Mouse (Mus musculus) limb, embryonic 11.5 days (tissue): Measurements from ENCODE around the gene Sorbs2. TPM values are rescaled to one million over a fixed set of nuclear protein-coding genes. Genes with fewer than 3 reads are reported as not detected.

Experiments
- ATAC-seq: fragments of 200-750 bp; cut with Nextera tagmentation; 2 replicates; pipeline ENCODE4 v1.8.0; 2017; ENCODE audit warnings: low read depth; ENCODE audit not compliant: insufficient number of reproducible peaks, low FRiP score, low TSS enrichment
- DNase-seq: peaks from one replicate; pipeline ENCODE4 v3.0.0-alpha.2; 2015; ENCODE audit warnings: low spot score
- H3K27ac ChIP-seq: fragments of 300-500 bp; sonication (generic); replicated peaks from 2 replicates; pipeline ENCODE4 v1.5.1; 2014; ENCODE audit warnings: low read depth, mild to moderate bottlenecking, low read length
- H3K27me3 ChIP-seq: fragments of 300-500 bp; sonication (generic); 2 replicates; pipeline ENCODE4 v1.6.1; 2014; ENCODE audit warnings: mild to moderate bottlenecking, low read length, mixed read lengths; ENCODE audit not compliant: control insufficient read depth, insufficient read depth
- H3K36me3 ChIP-seq: fragments of 300-500 bp; sonication (generic); 2 replicates; pipeline ENCODE4 v1.6.1; 2014; ENCODE audit warnings: mild to moderate bottlenecking, low read length, moderate library complexity, mixed read lengths; ENCODE audit not compliant: control insufficient read depth, insufficient read depth
- H3K4me1 ChIP-seq: fragments of 300-500 bp; sonication (generic); 2 replicates; pipeline ENCODE4 v1.6.1; 2014; ENCODE audit warnings: low read length, mixed read lengths; ENCODE audit not compliant: control insufficient read depth, insufficient read depth
- H3K4me2 ChIP-seq: fragments of 300-500 bp; sonication (generic); 2 replicates; pipeline ENCODE4 v1.6.1; 2014; ENCODE audit warnings: low read depth, mild to moderate bottlenecking, moderate library complexity; ENCODE audit not compliant: severe bottlenecking
- H3K4me3 ChIP-seq: fragments of 300-500 bp; sonication (generic); 2 replicates; pipeline ENCODE4 v1.5.1; 2014; ENCODE audit warnings: low read depth, low read length
- H3K9ac ChIP-seq: fragments of 300-500 bp; sonication (generic); 2 replicates; pipeline ENCODE4 v1.6.1; 2014; ENCODE audit warnings: mild to moderate bottlenecking, low read length
- H3K9me3 ChIP-seq: fragments of 300-500 bp; sonication (generic); 2 replicates; pipeline ENCODE4 v1.6.1; 2016; ENCODE audit warnings: low read length; ENCODE audit not compliant: control insufficient read depth
- WGBS: fragments of 180-500 bp; shearing (Covaris S2); extraction: QIAGEN DNeasy Blood & Tissue Kit; methylation state at CpG from one replicate; pipeline ENCODE4 v1.1.7; 2014; 5-methylcytosine and 5-hydroxymethylcytosine counted together
- polyA plus RNA-seq: library from polyadenylated mRNA; unstranded; fragments of >200 nt; fragmentation: Nextera tagmentation; extraction: Ambion mirVana; gene quantifications from 2 replicates; pipeline ENCODE4 v1.2.1, GENCODE M21; 2014

Sorbs2 gene
- polyA plus RNA-seq, 1 experiment from 2014 or later = 26.1 TPM

DNA sequence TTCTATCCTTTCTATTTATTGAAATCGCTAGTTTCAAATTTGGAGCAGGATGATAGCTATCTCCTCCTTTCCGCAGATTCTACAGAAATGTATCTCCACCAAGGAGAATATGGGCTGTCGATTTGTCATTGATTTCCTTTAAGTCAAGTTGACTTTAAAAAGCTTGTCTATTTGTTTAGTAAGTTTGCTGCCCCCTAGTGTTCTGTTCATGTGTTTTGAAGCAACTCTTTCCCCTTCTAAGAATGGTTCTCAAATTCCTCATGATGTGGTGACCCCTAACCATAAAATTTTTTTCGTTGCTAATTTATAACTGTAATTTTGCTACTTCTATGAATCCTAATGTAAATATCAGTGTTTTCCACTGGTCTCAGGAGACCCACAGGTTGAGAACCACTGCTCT lies 273.0 kb downstream of the Sorbs2 start:
- no peaks in the 10 kb centered on the region for H3K27me3 ChIP-seq
- no peak overlapping the region for H3K4me2 ChIP-seq
- H3K36me3 ChIP-seq = no peaks in the 10 kb centered on the region
- no peak overlapping the region for H3K4me3 ChIP-seq
- H3K27ac ChIP-seq = no peak overlapping the region
- 63% methylated on average over 4 of the region's 4 CpGs for WGBS
- no peak for DNase-seq
- no peaks in the 10 kb centered on the region for H3K4me1 ChIP-seq
- no peak overlapping the region for H3K9ac ChIP-seq
- H3K9me3 ChIP-seq = no peaks in the 10 kb centered on the region
- ATAC-seq = no peak

DNA sequence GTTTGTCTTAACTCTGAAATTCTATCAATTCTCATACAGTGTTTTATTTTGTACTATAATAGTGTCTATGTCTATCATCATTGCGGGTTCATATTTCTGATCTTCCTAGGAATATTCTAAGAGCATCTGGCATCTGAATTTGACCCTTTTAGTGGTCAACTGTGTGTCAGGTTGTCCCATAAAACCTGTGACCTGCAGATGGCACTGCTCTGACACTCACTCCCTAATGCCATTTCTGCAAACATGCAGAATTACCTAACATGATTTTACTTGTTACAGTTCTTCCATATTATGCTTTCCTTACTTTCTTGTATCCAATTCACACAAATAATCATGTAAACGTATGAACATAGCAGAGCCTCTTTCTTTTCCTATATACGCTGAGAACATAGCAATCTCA lies 281.0 kb downstream of the Sorbs2 start:
- no peak for DNase-seq
- H3K9me3 ChIP-seq = no peaks in the 10 kb centered on the region

DNA sequence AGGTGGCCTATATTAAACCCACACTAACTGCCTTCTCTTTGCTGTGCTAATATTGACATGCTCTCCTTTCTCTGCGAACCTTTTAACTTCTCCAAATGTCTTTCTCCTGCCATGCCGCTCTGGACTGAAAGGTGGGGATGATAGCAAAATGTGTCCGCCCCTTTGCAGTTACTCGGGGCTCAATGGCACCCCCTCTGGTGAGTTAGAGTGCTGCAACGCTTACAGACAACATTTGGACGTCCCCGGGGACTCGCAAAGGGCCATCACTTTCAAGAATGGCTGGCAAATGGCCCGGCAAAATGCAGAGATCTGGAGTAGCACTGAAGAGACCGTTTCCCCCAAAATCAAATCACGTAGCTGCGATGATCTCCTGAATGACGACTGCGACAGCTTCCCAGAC lies 287.3 kb downstream of the Sorbs2 start:
- no peaks in the 10 kb centered on the region for H3K27me3 ChIP-seq
- no peak overlapping the region for H3K4me2 ChIP-seq
- H3K36me3 ChIP-seq = no peaks in the 10 kb centered on the region
- no peak overlapping the region for H3K4me3 ChIP-seq
- H3K9me3 ChIP-seq = no peaks in the 10 kb centered on the region
- DNase-seq = no peak
- H3K4me1 ChIP-seq = no peaks in the 10 kb centered on the region
- no peak for ATAC-seq
- H3K9ac ChIP-seq = no peak overlapping the region
- 87% methylated on average over 14 of the region's 14 CpGs for WGBS
- no peak overlapping the region for H3K27ac ChIP-seq

More for the DNA sequence above, 281.0 kb downstream of the Sorbs2 start:
- WGBS = 84% methylated on average over 3 of the region's 3 CpGs
- H3K4me3 ChIP-seq = no peak overlapping the region
- no peaks in the 10 kb centered on the region for H3K4me1 ChIP-seq
- ATAC-seq = no peak
- H3K27me3 ChIP-seq = no peaks in the 10 kb centered on the region
- no peak overlapping the region for H3K27ac ChIP-seq
- no peak overlapping the region for H3K9ac ChIP-seq
- H3K36me3 ChIP-seq = no peaks in the 10 kb centered on the region
- no peak overlapping the region for H3K4me2 ChIP-seq

DNA sequence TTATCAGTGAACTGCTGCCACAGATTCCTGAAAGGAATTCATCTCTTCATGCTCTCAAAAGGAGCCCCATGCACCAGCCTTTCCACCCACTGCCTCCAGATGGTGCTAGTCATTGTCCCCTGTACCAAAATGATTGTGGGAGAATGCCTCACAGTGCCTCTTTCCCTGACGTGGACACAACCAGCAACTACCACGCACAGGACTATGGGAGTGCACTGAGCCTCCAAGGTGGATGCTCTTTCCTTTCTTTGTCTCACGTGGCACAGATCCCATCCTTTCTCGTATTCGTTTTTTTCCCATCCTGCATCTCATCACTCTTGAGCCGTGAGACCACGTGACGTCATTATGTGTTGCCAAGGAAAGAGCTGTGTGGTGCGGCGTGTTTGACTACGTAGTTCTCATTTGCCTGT lies 288.7 kb downstream of the Sorbs2 start:
- Histone ChIP-seq H3K9ac (no peak overlapping the region), H3K27me3 (no peaks in the 10 kb centered on the region), H3K4me3 (no peak overlapping the region), H3K36me3 (no peaks in the 10 kb centered on the region), H3K4me2 (no peak overlapping the region), H3K4me1 (no peaks in the 10 kb centered on the region), H3K27ac (no peak overlapping the region), H3K9me3 (no peaks in the 10 kb centered on the region)
- WGBS = 66% methylated on average over 11 of the region's 11 CpGs
- no peak for ATAC-seq
- DNase-seq = peak; percentile 63

DNA sequence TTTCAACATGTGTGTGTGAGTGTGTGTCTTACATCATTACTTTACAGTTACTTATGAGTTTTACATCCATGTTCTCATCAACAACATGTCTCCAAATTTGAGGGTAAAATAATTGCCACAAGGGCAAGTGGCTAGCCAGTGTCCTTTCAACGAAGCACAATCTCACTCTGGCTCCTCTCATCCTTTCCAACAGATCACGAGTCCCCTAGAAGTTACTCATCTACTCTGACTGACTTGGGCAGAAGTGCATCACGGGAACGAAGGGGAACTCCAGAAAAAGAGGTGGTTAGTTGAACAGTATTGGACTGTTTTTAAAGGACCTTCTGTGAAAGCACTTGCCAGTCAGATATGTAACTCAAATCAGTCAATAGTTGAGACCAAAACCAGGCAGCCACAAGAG lies 291.9 kb downstream of the Sorbs2 start:
- Histone ChIP-seq H3K36me3 (no peaks in the 10 kb centered on the region), H3K4me1 (no peaks in the 10 kb centered on the region), H3K4me3 (no peak overlapping the region), H3K27me3 (no peaks in the 10 kb centered on the region), H3K4me2 (no peak overlapping the region), H3K27ac (no peak overlapping the region), H3K9ac (no peak overlapping the region), H3K9me3 (no peaks in the 10 kb centered on the region)
- no peak for ATAC-seq
- WGBS = 91% methylated on average over 4 of the region's 4 CpGs
- DNase-seq = no peak

DNA sequence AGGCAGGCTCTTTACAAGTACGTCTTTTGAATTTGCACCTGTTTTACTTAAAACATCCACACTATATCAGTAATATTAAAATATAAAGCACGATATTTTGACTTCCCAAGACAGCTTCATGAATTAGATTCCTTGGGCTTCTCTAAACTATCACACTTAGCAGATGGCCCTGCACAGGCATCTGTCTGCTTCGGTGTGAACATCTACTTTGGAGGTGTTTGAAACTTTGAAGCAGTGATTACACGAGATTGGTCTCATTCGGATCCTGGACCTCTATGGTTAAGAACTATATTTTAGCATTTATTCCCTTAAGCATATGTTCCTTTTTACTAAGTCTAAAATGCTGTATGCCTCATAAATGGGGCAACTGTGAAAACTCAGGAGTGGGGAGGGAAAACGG lies 301.0 kb downstream of the Sorbs2 start:
- ATAC-seq (no peak), DNase-seq (no peak)
- WGBS = 94% methylated on average over 6 of the region's 6 CpGs
- no peak overlapping the region for H3K9ac ChIP-seq
- no peaks in the 10 kb centered on the region for H3K4me1 ChIP-seq
- H3K4me2 ChIP-seq = no peak overlapping the region
- no peaks in the 10 kb centered on the region for H3K27me3 ChIP-seq
- H3K4me3 ChIP-seq = no peak overlapping the region
- no peaks in the 10 kb centered on the region for H3K36me3 ChIP-seq
- no peaks in the 10 kb centered on the region for H3K9me3 ChIP-seq
- no peak overlapping the region for H3K27ac ChIP-seq

DNA sequence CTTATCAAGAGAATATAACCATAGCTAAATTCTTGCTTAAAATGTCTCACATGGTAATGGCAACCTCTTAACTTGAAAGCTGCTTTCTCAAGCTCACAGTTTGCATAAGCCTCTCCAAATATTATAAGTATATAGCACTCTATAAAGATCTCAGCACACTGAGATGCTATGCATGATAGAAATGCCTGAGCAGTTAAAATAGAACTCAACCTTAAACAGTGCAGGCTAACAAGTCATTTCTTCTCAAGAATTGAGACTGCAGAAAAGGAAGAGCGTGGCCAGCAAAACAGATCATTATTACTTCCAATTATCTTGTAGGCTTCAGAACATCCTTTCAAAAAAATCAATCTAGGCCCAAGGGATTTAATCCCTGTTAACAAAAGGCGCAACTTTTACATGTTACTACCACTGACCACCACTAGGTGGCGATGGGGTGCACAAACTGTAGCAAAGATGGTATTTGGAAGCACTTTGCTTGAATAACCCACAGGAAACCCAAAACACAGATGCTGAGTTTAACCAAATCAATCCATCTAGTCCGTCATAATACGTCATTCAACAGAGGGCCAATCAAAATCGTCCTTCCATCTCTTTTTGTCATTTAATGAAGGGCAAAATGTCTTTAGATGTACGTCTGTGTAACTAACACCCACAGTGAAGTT lies 309.3 kb downstream of the Sorbs2 start:
- 26% methylated on average over 7 of the region's 7 CpGs for WGBS
- Histone ChIP-seq H3K4me1 (0 out of 2 replicates have a peak, but pooled peaks cover 2% of the 10 kb centered on the region), H3K9me3 (no peaks in the 10 kb centered on the region), H3K4me2 (no peak overlapping the region), H3K27me3 (no peaks in the 10 kb centered on the region), H3K9ac (no peak overlapping the region), H3K27ac (no peak overlapping the region), H3K36me3 (no peaks in the 10 kb centered on the region), H3K4me3 (no peak overlapping the region)
- ATAC-seq = no peak
- DNase-seq = peak; percentile 79

DNA sequence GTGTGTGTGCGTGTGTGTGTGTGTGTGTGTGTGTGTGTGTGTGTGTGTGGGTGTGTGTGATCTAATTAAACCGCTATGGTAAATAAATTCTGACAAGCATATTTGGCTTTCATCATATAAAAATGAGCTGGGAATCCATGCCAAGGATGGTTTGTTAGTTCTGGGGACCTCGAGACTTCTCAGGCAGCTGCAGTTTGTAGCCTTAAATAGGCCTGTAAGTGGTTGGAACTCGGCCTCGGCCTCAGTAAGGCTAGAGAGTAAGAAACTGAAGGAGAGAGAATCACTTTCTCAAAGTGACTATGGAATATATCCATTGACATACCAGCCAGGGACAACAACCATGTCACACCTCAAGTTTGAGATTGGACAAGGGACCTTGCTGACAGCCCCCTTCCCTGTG lies 314.1 kb downstream of the Sorbs2 start:
- 82% methylated on average over 5 of the region's 5 CpGs for WGBS
- Histone ChIP-seq H3K27me3 (no peaks in the 10 kb centered on the region), H3K4me2 (no peak overlapping the region), H3K9ac (no peak overlapping the region), H3K4me3 (no peak overlapping the region), H3K9me3 (no peaks in the 10 kb centered on the region), H3K27ac (no peak overlapping the region), H3K36me3 (no peaks in the 10 kb centered on the region), H3K4me1 (peaks cover 2% of the 10 kb centered on the region; the same call in 1 of the 2 replicates)
- ATAC-seq (no peak), DNase-seq (no peak)

DNA sequence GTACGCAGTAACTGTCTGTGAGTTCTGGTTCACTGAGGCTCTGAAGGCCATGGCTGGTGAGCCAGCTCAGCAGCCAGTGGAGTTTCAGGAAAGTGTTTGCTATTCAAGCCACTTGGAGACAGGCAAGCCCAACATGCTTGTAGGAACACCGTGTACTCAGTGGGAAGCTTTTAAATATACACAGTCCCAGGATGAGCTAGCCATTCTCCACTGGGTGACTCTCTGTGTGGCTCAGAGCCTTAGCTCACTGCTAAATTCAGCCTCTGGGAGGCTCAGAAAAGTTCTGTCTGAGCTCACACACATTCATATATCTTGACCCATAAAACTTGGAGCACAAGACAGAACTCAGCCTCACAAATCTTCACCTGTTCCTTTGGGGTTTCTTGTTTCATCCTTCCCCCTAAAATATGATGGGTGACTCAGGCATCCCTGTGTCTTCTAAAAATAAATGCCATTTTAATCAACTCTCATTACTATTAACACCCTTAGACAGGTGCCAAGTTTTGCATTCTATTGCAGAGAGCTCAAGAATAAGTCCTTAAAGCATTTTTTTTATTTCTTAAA lies 322.5 kb downstream of the Sorbs2 start:
- H3K4me2 ChIP-seq = no peak overlapping the region
- no peaks in the 10 kb centered on the region for H3K27me3 ChIP-seq
- no peaks in the 10 kb centered on the region for H3K36me3 ChIP-seq
- H3K4me1 ChIP-seq = no peaks in the 10 kb centered on the region; the same call in 1 of the 2 replicates
- WGBS = 89% methylated on average over 2 of the region's 2 CpGs
- DNase-seq (no peak), ATAC-seq (no peak)
- no peak overlapping the region for H3K4me3 ChIP-seq
- no peak overlapping the region for H3K27ac ChIP-seq
- no peaks in the 10 kb centered on the region for H3K9me3 ChIP-seq
- no peak overlapping the region for H3K9ac ChIP-seq
